Mouse (Mus musculus) liver, postnatal 0 days (tissue): ENCODE results near the gene Ntrk3. TPM values are rescaled to one million over a fixed set of nuclear protein-coding genes. Genes with fewer than 3 reads are reported as not detected.

Source experiments
- ATAC-seq: fragments of 200-750 bp; cut with Nextera tagmentation; 2 replicates; pipeline ENCODE4 v1.8.0; 2017; ENCODE audit warnings: mild to moderate bottlenecking, moderate library complexity
- DNase-seq: peaks from one replicate; pipeline ENCODE4 v3.0.0-alpha.2; 2016
- H3K27ac ChIP-seq: fragments of 300-500 bp; sonication (generic); 2 replicates; pipeline ENCODE4 v1.5.1; 2014; ENCODE audit warnings: antibody characterized with exemption, moderate library complexity, mild to moderate bottlenecking, low read depth
- H3K27me3 ChIP-seq: fragments of 300-500 bp; sonication (generic); 2 replicates; pipeline ENCODE4 v1.6.1; 2014; ENCODE audit warnings: low read length, control low read depth, mixed read lengths; ENCODE audit not compliant: insufficient read depth
- H3K36me3 ChIP-seq: fragments of 300-500 bp; sonication (generic); replicated peaks from 2 replicates; pipeline ENCODE4 v1.6.1; 2014; ENCODE audit warnings: mild to moderate bottlenecking, control low read depth, low read length, moderate library complexity, mixed read lengths; ENCODE audit not compliant: insufficient read depth
- H3K4me1 ChIP-seq: fragments of 300-500 bp; sonication (generic); 2 replicates; pipeline ENCODE4 v1.6.1; 2014; ENCODE audit warnings: antibody characterized with exemption, mild to moderate bottlenecking, control low read depth; ENCODE audit not compliant: insufficient read depth
- H3K4me2 ChIP-seq: fragments of 300-500 bp; sonication (generic); 2 replicates; pipeline ENCODE4 v1.6.1; 2014; ENCODE audit warnings: low read depth, mild to moderate bottlenecking, low read length, moderate library complexity, mixed read lengths
- H3K4me3 ChIP-seq: fragments of 300-500 bp; sonication (generic); 2 replicates; pipeline ENCODE4 v1.5.1; 2014; ENCODE audit warnings: low read depth, low read length
- H3K9ac ChIP-seq: fragments of 300-500 bp; sonication (generic); replicated peaks from 2 replicates; pipeline ENCODE4 v1.6.1; 2014; ENCODE audit warnings: mild to moderate bottlenecking, moderate library complexity
- H3K9me3 ChIP-seq: fragments of 300-500 bp; sonication (generic); 2 replicates; pipeline ENCODE4 v1.6.1; 2016; ENCODE audit warnings: mild to moderate bottlenecking, control low read depth, low read length, mixed read lengths
- CTCF ChIP-seq: sonication (generic); IDR thresholded peaks from 2 replicates; pipeline ENCODE4 v1.5.1; 2016; ENCODE audit warnings: antibody characterized with exemption, low read depth
- EP300 ChIP-seq: IDR thresholded peaks from 2 replicates; pipeline ENCODE4 v1.6.1; 2016; ENCODE audit warnings: antibody characterized with exemption, low read depth, mild to moderate bottlenecking
- whole genome bisulfite sequencing: fragments of 180-500 bp; shearing (Covaris S2); extraction: QIAGEN DNeasy Blood & Tissue Kit; methylation state at CpG from one replicate; pipeline ENCODE4 v1.1.7; 2014; ENCODE audit not compliant: insufficient replicate concordance; 5-methylcytosine and 5-hydroxymethylcytosine counted together
- polyA plus RNA-seq: library from polyadenylated mRNA; unstranded; fragments of >200 nt; fragmentation: Nextera tagmentation; extraction: Ambion mirVana; gene quantifications from 2 replicates; pipeline ENCODE4 v1.2.1, GENCODE M21; 2015

Ntrk3 gene
- polyA plus RNA-seq, 1 experiment from 2014 or later = 0.16 TPM

- no peaks in the 10 kb centered on the region for H3K9me3 ChIP-seq
- no peak for TF ChIP-seq EP300
- no peak for TF ChIP-seq CTCF
- H3K4me2 ChIP-seq = no peak overlapping the region
- H3K27me3 ChIP-seq = no peaks in the 10 kb centered on the region
- H3K36me3 ChIP-seq = no peaks in the 10 kb centered on the region
- H3K27ac ChIP-seq = no peak overlapping the region
- no peak overlapping the region for H3K9ac ChIP-seq
- WGBS = 54% methylated on average over 2 of the region's 2 CpGs
- no peak for DNase-seq
- ATAC-seq = no peak
- H3K4me1 ChIP-seq = no peaks in the 10 kb centered on the region
- no peak overlapping the region for H3K4me3 ChIP-seq
These were observed 230.7 kb downstream of the Ntrk3 start for GRCm38 (mm10) chr7:78507032-78507611.

- Histone ChIP-seq H3K9me3 (no peaks in the 10 kb centered on the region), H3K27ac (no peak overlapping the region), H3K27me3 (no peaks in the 10 kb centered on the region), H3K4me2 (no peak overlapping the region), H3K4me1 (no peaks in the 10 kb centered on the region), H3K36me3 (no peaks in the 10 kb centered on the region), H3K4me3 (no peak overlapping the region), H3K9ac (no peak overlapping the region)
- WGBS = 81% methylated on average over 5 of the region's 5 CpGs
- TF ChIP-seq EP300 = no peak
- no peak for TF ChIP-seq CTCF
- ATAC-seq (no peak), DNase-seq (no peak)
These were observed 236.9 kb downstream of the Ntrk3 start for GRCm38 (mm10) chr7:78500863-78501262.

- Histone ChIP-seq H3K27ac (no peak overlapping the region), H3K9ac (no peak overlapping the region), H3K4me3 (no peak overlapping the region), H3K4me1 (no peaks in the 10 kb centered on the region), H3K4me2 (no peak overlapping the region), H3K36me3 (no peaks in the 10 kb centered on the region), H3K27me3 (no peaks in the 10 kb centered on the region), H3K9me3 (no peaks in the 10 kb centered on the region)
- DNase-seq = no peak
- no peak for ATAC-seq
- TF ChIP-seq CTCF (no peak), EP300 (no peak)
- WGBS = 61% methylated on average over 1 of the region's 1 CpGs
These were observed 237.8 kb downstream of the Ntrk3 start for GRCm38 (mm10) chr7:78499970-78500369.

- TF ChIP-seq EP300 (no peak), CTCF (no peak)
- Histone ChIP-seq H3K4me2 (no peak overlapping the region), H3K36me3 (no peaks in the 10 kb centered on the region), H3K27ac (no peak overlapping the region), H3K9me3 (no peaks in the 10 kb centered on the region), H3K27me3 (no peaks in the 10 kb centered on the region), H3K9ac (no peak overlapping the region), H3K4me3 (no peak overlapping the region), H3K4me1 (no peaks in the 10 kb centered on the region)
- WGBS = 70% methylated on average over 4 of the region's 4 CpGs
- no peak for ATAC-seq
- no peak for DNase-seq
These were observed 239.5 kb downstream of the Ntrk3 start for GRCm38 (mm10) chr7:78498356-78498755.

- WGBS = 36% methylated on average over 7 of the region's 7 CpGs
- no peak overlapping the region for H3K9ac ChIP-seq
- TF ChIP-seq EP300 = no peak
- TF ChIP-seq CTCF = no peak
- H3K36me3 ChIP-seq = no peaks in the 10 kb centered on the region
- ATAC-seq = no peak
- H3K27me3 ChIP-seq = no peaks in the 10 kb centered on the region
- no peak overlapping the region for H3K27ac ChIP-seq
- no peaks in the 10 kb centered on the region for H3K4me1 ChIP-seq
- no peaks in the 10 kb centered on the region for H3K9me3 ChIP-seq
- no peak overlapping the region for H3K4me2 ChIP-seq
- no peak for DNase-seq
- H3K4me3 ChIP-seq = no peak overlapping the region
These were observed 240.0 kb downstream of the Ntrk3 start for GRCm38 (mm10) chr7:78497819-78498218.

- Histone ChIP-seq H3K4me1 (no peaks in the 10 kb centered on the region), H3K27me3 (no peaks in the 10 kb centered on the region), H3K36me3 (no peaks in the 10 kb centered on the region), H3K9ac (no peak overlapping the region), H3K27ac (no peak overlapping the region), H3K4me3 (no peak overlapping the region), H3K4me2 (no peak overlapping the region), H3K9me3 (no peaks in the 10 kb centered on the region)
- no peak for ATAC-seq
- DNase-seq = no peak
- TF ChIP-seq EP300 (no peak), CTCF (no peak)
- 79% methylated on average over 7 of the region's 7 CpGs for WGBS
These were observed 244.2 kb downstream of the Ntrk3 start for GRCm38 (mm10) chr7:78493591-78493990.

GRCm38 (mm10) chr7:78491176-78491575 lies 246.6 kb downstream of the Ntrk3 start:
- no peaks in the 10 kb centered on the region for H3K36me3 ChIP-seq
- H3K4me1 ChIP-seq = no peaks in the 10 kb centered on the region
- no peak for DNase-seq
- no peaks in the 10 kb centered on the region for H3K27me3 ChIP-seq
- H3K9me3 ChIP-seq = no peaks in the 10 kb centered on the region
- WGBS = 48% methylated on average over 7 of the region's 7 CpGs
- no peak overlapping the region for H3K9ac ChIP-seq
- no peak for TF ChIP-seq CTCF
- TF ChIP-seq EP300 = no peak
- no peak for ATAC-seq
- no peak overlapping the region for H3K4me3 ChIP-seq
- no peak overlapping the region for H3K27ac ChIP-seq
- no peak overlapping the region for H3K4me2 ChIP-seq
